Mouse (Mus musculus) CH12.LX (cell line): ENCODE data around the gene Daam1.

Experiments
- BHLHE40 ChIP-seq: IDR thresholded peaks from 2 replicates; pipeline ENCODE4 v1.6.1; 2011; ENCODE audit warnings: mild to moderate bottlenecking, low read depth, low read length, improper control_type of control experiment
- CTCF ChIP-seq, 2 experiments: IDR thresholded peaks in 1 of 2; conservative IDR thresholded peaks in 1 of 2; 2 replicates each; pipeline ENCODE4 v1.5.1; 2011 to 2012; ENCODE audit warnings: low read depth in 2 of 2, low read length in 2 of 2, improper control_type of control experiment in 1 of 2, inconsistent platforms in 1 of 2, mild to moderate bottlenecking in 1 of 2, moderate library complexity in 1 of 2
- E2F4 ChIP-seq: IDR thresholded peaks from 2 replicates; pipeline ENCODE4 v1.6.1; 2011; ENCODE audit warnings: low read depth, low read length, improper control_type of control experiment; ENCODE audit not compliant: insufficient replicate concordance
- EP300 ChIP-seq: IDR thresholded peaks from 2 replicates; pipeline ENCODE4 v1.6.1; 2011; ENCODE audit warnings: low read length, improper control_type of control experiment
- MXI1 ChIP-seq: IDR thresholded peaks from 2 replicates; pipeline ENCODE4 v1.6.1; 2011; ENCODE audit warnings: mild to moderate bottlenecking, low read depth, low read length, improper control_type of control experiment
- ZC3H11A ChIP-seq: IDR thresholded peaks from 2 replicates; pipeline ENCODE4 v1.6.1; 2012; ENCODE audit warnings: low read depth, mild to moderate bottlenecking, inconsistent platforms, low read length, improper control_type of control experiment

DNA sequence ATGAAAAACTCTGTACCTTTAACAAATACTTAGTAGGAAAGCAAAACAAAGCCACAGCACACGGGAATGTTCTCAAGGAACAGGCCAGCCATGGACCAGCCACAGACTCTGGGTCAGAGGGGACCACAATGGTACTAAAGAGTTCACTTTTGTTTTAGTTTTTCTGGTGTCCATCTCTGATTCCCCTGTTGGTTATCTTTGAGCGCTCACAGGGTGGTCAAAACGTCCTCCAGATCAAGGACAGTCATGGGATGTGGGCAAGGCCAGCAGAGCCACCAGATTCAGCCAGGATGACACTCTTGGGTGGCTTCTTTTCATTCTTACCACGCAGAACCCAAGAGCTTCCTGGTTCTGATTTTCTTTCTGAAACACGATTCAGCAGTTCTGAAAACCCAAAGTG is 184.4 kb downstream of the Daam1 start:
- no peak for TF ChIP-seq EP300
- TF ChIP-seq ZC3H11A = no peak
- no peak for TF ChIP-seq BHLHE40
- no peak for TF ChIP-seq MXI1
- no peak for TF ChIP-seq E2F4
- no peak for TF ChIP-seq CTCF (conservative IDR thresholded peaks at IDR 0.05 in 1 of 2, IDR thresholded peaks at IDR 0.05 in 1 of 2; ENCODE audit: low read depth in 2 of 2, low read length in 2 of 2)
